Mouse (Mus musculus) megakaryocyte progenitor cell, adult 5-6 weeks (primary cell): Measurements from ENCODE around the gene Gm12800. TPM values are rescaled to one million over a fixed set of nuclear protein-coding genes. Genes with fewer than 3 reads are reported as not detected.
"Not testable (repeated sequence)": the region's sequence is repeated elsewhere in the genome, so short reads cannot be mapped to it uniquely, and the experiment has no call there.

Experiments used
- ATAC-seq: replicated peaks from 2 replicates; pipeline ENCODE4 v1.8.0; 2016; ENCODE audit warnings: mild to moderate bottlenecking, moderate TSS enrichment, inconsistent platforms; ENCODE audit not compliant: poor library complexity
- total RNA-seq, 2 experiments: library from RNA; stranded (forward) in 1 of 2; stranded (reverse) in 1 of 2; fragments of 157-497, 149-512 nt in 1 of 2; fragments of 200-1000 nt in 1 of 2; gene quantifications; 2 replicates each; pipeline versions ENCODE4 v1.2.3 to v1.2.4; 2015 to 2017

Gm12800 gene
- total RNA-seq (2015) (not detected in 2 replicates), total RNA-seq (2017) (not detected in 2 replicates)

DNA sequence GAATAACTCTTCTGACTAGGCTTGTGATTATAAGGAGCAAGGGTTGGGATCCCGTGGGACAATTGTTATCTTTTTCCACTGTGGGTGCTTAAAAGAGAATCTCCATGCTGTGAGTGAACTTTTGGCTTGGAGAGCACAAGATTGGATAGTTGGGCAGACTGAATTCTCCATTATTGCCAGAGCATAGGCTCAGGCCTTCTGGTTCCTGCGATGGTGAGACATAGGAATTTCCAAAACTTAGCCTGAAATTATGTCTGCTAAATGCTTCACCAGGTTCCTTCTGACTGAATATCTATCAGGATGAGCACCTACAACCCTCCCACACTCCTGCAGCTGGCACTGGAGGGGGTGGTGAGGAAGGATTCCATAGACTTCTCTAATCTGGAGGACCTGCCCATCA lies at the start of gene Gm12800:
Gm12800 (plus strand) TSS at position 301 of the 400 bp plus-strand sequence.
- ATAC-seq = not testable (repeated sequence)

DNA sequence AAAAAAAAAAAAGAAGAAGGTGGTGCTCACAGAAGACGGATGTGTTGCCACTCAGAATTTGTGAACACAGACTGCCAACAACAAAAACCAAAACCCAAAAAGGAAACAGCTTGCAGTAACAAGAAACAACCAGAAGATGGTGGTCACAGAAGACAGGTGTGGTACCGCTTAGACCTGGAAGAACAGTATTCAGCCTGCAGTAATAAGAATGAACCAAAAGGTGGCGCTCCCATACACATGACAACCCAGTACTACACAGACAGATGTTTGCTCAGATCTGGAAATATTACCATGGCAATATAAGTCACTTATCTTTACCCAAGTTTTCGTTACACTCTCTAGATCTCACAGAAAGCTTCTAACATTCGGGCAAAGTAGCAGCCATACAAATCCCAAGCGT lies 48.0 kb upstream of the Gm12800 start:
- ATAC-seq = peak; percentile 68

DNA sequence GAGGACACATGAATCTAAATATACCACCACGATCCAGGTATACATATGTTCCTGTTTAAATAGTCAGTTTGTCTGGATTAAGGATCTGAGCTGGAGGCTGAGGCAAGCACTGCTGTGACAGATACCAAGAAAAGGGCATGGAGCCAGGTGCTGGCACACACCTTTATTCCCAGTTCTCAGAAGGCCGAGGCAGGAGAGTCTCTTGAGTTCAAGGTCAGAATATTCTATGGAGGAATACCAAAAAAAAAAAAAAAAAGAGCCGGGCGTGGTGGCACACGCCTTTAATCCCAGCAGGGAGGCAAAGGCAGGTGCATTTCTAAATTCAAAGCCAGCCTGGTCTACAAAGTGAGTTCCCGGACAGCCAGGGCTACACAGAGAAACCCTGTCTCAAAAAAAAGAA lies 46.6 kb upstream of the Gm12800 start:
- ATAC-seq = no peak

DNA sequence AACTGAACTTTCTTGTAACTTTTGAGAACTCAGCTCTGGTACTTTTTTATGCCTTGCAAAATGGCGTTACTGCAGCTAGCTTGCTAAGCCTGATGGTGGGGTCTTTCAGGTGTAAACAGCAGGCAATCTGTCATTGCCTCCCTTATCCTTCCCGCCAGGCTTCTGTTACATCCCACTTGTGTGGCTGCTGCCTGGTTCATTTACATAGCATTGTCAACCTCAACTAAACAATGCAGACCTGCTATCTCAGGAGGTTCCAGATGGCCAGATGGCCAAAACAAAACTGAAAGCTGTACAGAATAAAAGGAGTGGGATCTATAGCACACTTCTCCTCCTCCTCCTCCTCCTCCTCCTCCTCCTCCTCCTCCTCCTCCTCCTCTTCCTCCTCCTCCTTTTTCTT lies 36.9 kb upstream of the Gm12800 start:
- not testable (repeated sequence) for ATAC-seq

DNA sequence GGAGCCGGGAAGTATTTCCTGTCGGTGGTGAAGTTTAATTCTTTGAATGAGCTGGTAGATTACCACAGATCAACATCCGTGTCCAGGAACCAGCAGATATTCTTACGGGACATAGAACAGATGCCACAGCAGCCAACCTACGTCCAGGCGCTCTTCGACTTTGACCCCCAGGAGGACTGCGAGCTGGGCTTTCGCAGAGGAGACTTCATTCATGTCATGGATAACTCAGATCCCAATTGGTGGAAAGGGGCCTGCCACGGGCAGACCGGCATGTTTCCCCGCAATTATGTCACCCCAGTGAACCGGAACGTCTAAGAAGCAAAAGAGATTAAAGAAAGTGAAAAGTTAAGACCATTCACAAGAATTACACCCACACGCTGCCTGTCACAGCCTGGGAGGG lies 33.2 kb upstream of the Gm12800 start:
- not testable (repeated sequence) for ATAC-seq

DNA sequence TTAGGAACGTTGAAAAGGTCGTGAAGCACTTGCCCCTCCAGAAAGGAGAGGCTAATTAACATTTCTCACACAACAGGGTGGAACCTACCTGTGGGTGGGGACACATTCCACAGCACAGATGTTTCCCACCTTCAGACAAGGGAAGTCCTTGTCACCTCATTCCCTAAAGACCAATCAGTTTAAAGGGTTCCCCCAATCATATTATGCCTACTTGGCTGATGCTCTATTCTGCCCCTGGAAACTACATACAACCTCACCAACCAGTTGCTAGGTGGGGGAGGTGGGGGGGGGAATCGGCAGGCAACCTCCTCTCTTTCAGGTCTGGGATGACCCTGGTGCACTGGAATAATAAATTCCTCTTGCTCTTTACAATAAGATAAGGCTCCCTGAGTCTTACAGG lies 25.3 kb upstream of the Gm12800 start:
- no peak for ATAC-seq

- no peak for ATAC-seq
Observed at GRCm38 (mm10) chr4:101889377-101889776, 19.5 kb upstream of the Gm12800 start.

DNA sequence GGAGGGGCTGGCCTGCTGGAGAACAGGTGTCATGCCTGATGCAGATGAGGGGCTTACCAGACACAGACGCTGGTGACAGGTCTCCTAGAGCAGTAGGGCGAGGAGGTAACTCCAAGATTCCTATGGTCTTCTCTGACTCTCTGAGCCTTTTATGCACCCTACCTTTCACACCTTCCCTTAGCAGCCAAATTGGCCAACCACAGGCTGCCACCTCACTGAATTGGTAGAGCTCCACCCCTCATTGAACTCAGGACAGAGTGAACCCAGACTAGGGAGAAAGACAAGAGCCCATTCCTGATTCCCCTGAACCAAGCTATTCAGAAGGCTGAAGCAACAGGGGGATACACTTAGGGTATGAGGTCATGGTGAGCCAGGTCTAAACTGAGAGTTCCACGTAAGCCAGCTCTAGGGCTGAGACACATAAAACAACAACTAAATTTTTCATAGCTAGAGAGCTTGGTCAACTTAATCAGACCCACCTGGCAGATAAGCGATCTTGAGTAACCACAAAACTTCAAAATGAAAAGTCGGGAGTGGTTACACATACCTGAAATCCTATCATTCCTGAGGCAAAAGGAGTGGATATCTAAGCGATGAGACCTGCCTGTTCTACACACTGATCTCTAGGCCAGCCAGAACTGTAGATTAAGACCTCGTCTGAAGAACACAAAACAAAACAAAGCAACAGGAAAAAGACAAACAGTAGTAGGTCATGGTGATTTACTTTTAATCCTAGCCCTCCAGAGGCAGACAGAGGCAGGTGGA lies 15.1 kb upstream of the Gm12800 start, which contains the start of gene C130073F10Rik:
C130073F10Rik (minus strand) TSS at position 134 of the 765 bp plus-strand sequence.
- no peak for ATAC-seq

GRCm38 (mm10) chr4:101940107-101940506 lies 31.2 kb downstream of the Gm12800 start, which contains the start of gene Gm12794:
Gene Gm12794 (plus strand): TSS chr4:101940407.
- not testable (repeated sequence) for ATAC-seq

Other genes with a start within 250 kb of the Gm12800 start
- 0.91 TPM in 1 of 2 replicates, not detected in the other for gene Lepr, start 191.7 kb upstream of the Gm12800 start, total RNA-seq (2015)
- gene Lepr, start 191.7 kb upstream of the Gm12800 start, total RNA-seq (2017) = 0.04 TPM in 1 of 2 replicates, not detected in the other
- not detected in 2 replicates for gene B020004J07Rik, start 65.1 kb upstream of the Gm12800 start, total RNA-seq (2015)
- not detected in 2 replicates for gene B020004J07Rik, start 65.1 kb upstream of the Gm12800 start, total RNA-seq (2017)
- gene C130073F10Rik, start 15.3 kb upstream of the Gm12800 start, total RNA-seq (2015) = not detected in 2 replicates
- gene C130073F10Rik, start 15.3 kb upstream of the Gm12800 start, total RNA-seq (2017) = not detected in 2 replicates
- gene Gm12794, start 31.3 kb downstream of the Gm12800 start, total RNA-seq (2015) = not detected in 2 replicates
- gene Gm12794, start 31.3 kb downstream of the Gm12800 start, total RNA-seq (2017) = not detected in 2 replicates
- not detected in 2 replicates for gene Gm12790, start 71.9 kb downstream of the Gm12800 start, total RNA-seq (2015)
- gene Gm12790, start 71.9 kb downstream of the Gm12800 start, total RNA-seq (2017) = not detected in 2 replicates
- not detected in 2 replicates for gene Gm12789, start 77.5 kb downstream of the Gm12800 start, total RNA-seq (2015)
- not detected in 2 replicates for gene Gm12789, start 77.5 kb downstream of the Gm12800 start, total RNA-seq (2017)
- gene Pde4b, start 178.4 kb downstream of the Gm12800 start, total RNA-seq (2015) = 16.1 and 22.6 TPM in 2 replicates
- 14.4 and 19.2 TPM in 2 replicates for gene Pde4b, start 178.4 kb downstream of the Gm12800 start, total RNA-seq (2017)